Mouse (Mus musculus): ENCODE measurements around the gene Msl3l2.

Msl3l2 gene

GRCm38 (mm10) chr10:56106333-56106995 is at the start of gene Msl3l2:
TSS of gene Msl3l2 (plus strand) at chr10:56106917.
- DNase-seq: peak; percentile 93

GRCm38 (mm10) chr10:56058979-56059422 is 47.7 kb upstream of the Msl3l2 start:
- DNase-seq: no peak

GRCm38 (mm10) chr10:56061238-56061830 is 45.4 kb upstream of the Msl3l2 start:
- DNase-seq: no peak

GRCm38 (mm10) chr10:56062746-56063145 is 44.0 kb upstream of the Msl3l2 start:
- DNase-seq: no peak

- DNase-seq: no peak
These were observed 17.0 kb upstream of the Msl3l2 start for GRCm38 (mm10) chr10:56089714-56090113.

GRCm38 (mm10) chr10:56094586-56094985 is 12.1 kb upstream of the Msl3l2 start:
- no peak for DNase-seq

- DNase-seq: no peak
These were observed 10.0 kb upstream of the Msl3l2 start for GRCm38 (mm10) chr10:56096757-56097156.

- no peak for DNase-seq
These were observed 7.6 kb upstream of the Msl3l2 start for GRCm38 (mm10) chr10:56099126-56099525.

GRCm38 (mm10) chr10:56099641-56100310 is 6.9 kb upstream of the Msl3l2 start:
- DNase-seq: no peak

GRCm38 (mm10) chr10:56106996-56107334 is 248 bp downstream of the Msl3l2 start:
- no peak for DNase-seq

- DNase-seq: peak; percentile 75
These were observed 8.4 kb downstream of the Msl3l2 start for GRCm38 (mm10) chr10:56114951-56115635.

GRCm38 (mm10) chr10:56115636-56116180 is 9.0 kb downstream of the Msl3l2 start:
- peak; percentile 31 for DNase-seq

- no peak for DNase-seq
These were observed 20.3 kb downstream of the Msl3l2 start for GRCm38 (mm10) chr10:56126972-56127371.

GRCm38 (mm10) chr10:56129642-56130041 is 22.9 kb downstream of the Msl3l2 start:
- no peak for DNase-seq

- DNase-seq: no peak
These were observed 30.5 kb downstream of the Msl3l2 start for GRCm38 (mm10) chr10:56137191-56137590.

GRCm38 (mm10) chr10:56148920-56149319 is 42.2 kb downstream of the Msl3l2 start:
- no peak for DNase-seq

- no peak for DNase-seq
These were observed 50.2 kb downstream of the Msl3l2 start for GRCm38 (mm10) chr10:56156956-56157355.

- no peak for DNase-seq
These were observed 51.5 kb downstream of the Msl3l2 start for GRCm38 (mm10) chr10:56158207-56158606.

- no peak for DNase-seq
These were observed 52.0 kb downstream of the Msl3l2 start for GRCm38 (mm10) chr10:56158748-56159147.

- no peak for DNase-seq
These were observed 57.7 kb downstream of the Msl3l2 start for GRCm38 (mm10) chr10:56164411-56164810.

GRCm38 (mm10) chr10:56165758-56166157 is 59.0 kb downstream of the Msl3l2 start:
- DNase-seq: no peak
